In the genomic region with DNA sequence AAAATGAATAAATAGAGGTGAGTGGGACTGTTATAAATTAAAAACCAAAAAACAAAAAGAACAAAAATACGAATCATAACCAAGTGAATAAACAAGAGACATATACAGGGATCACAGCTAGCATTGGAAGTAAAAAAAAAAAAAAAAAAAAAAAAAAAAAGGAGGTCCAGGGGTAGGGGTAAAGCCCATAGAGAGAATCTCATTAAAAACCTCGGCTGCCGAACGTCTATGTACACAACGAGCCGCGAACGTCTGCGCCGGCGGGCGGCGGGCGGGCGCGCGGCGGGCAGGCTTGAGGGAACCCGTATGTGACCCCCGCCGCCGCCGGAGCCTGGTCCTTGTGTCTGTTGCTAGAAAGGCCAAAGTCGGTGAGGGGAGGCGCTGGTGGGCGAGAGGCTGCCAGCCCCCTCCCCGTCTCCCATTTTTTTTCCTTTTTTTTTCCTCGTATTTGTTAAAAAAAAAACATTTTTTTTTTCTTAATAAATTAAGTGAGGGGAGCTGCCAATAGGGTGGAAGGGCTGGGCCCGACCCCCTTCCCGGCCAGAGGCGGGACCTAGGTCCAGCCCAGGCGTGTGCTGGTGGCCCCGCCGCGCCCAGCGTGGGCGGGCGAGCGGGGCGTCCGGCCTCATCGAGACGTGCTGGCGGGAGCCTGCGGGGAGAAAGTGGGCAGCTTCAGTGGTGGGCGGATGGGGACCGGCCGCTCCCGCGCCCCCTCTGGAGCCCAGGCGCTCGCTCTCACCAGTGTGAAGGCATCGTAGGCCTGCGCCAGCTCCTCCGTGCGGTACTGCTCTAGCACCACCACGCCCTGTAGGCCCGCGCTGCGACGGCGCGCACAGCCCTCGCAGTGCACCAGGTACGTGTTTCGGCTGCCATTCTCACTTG, we compare ENCODE assay signal across 8 mouse cellular contexts. TPM values are rescaled to one million over a fixed set of nuclear protein-coding genes. Genes with fewer than 3 reads are reported as not detected.
DNase-seq lines count a peak whose midpoint lies in the region; ATAC-seq and TF ChIP-seq lines count a peak whose summit lies in the region.

No protein-coding gene starts in this region.

- H3K27me3 ChIP-seq in heart, adult 2 months (ENCODE audit: control insufficient read depth, insufficient read depth, low read length), result no peaks in the 10 kb centered on the region
- peaks cover 11% of the 10 kb centered on the region; the same call in 1 of the 2 replicates for H3K27me3 ChIP-seq in embryonic facial prominence, embryonic 13.5 days
- no peaks in the 10 kb centered on the region for H3K27me3 ChIP-seq in intestine, embryonic 16.5 days (replicated peaks; ENCODE audit: control insufficient read depth, insufficient read depth, low read length)

- no peak for TF ChIP-seq POLR2A in heart, adult 2 months (IDR thresholded peaks at IDR 0.05; ENCODE audit: insufficient read depth, low read depth, low read length)

- no peaks in the 10 kb centered on the region for H3K36me3 ChIP-seq in heart, adult 2 months (ENCODE audit: control insufficient read depth, insufficient read depth, low read length)
- H3K36me3 ChIP-seq in ES-E14 (ENCODE audit: control insufficient read depth, insufficient read depth, low read length, poor library complexity, severe bottlenecking), result peaks cover 23% of the 10 kb centered on the region; the same call in 1 of the 2 replicates
- H3K36me3 ChIP-seq in embryonic facial prominence, embryonic 13.5 days, result peaks cover 63% of the 10 kb centered on the region
- peaks cover 27% of the 10 kb centered on the region for H3K36me3 ChIP-seq in intestine, embryonic 16.5 days (ENCODE audit: control insufficient read depth, insufficient read depth, low read length)

- H3K27ac ChIP-seq in heart, adult 2 months, result peak overlapping the region; percentile 100
- H3K27ac ChIP-seq in ES-E14 (ENCODE audit: insufficient read depth, low read depth, low read length, poor library complexity, severe bottlenecking), result no peak overlapping the region
- no peak overlapping the region for H3K27ac ChIP-seq in embryonic facial prominence, embryonic 13.5 days
- no peak overlapping the region for H3K27ac ChIP-seq in intestine, embryonic 16.5 days (ENCODE audit: low read length)

- intact Hi-C loops in heart, adult 2 months (cut with DNase I), result loop anchor here (5.0 to 10.0 kb wide), 2 partner anchors 178 to 295 kb away; no protein-coding TSS in a partner anchor

- 45% methylated on average over 66 of the region's 66 CpGs for WGBS in heart, adult 2 months
- 28% methylated on average over 66 of the region's 66 CpGs for WGBS in embryonic facial prominence, embryonic 13.5 days
- WGBS in intestine, embryonic 16.5 days, result 43% methylated on average over 66 of the region's 66 CpGs

- peak overlapping the region; percentile 23; the same call in 1 of the 2 replicates for H3K9ac ChIP-seq in heart, adult 2 months (ENCODE audit: low read depth, low read length)
- H3K9ac ChIP-seq in ES-E14 (ENCODE audit: insufficient read depth, low read depth, low read length, poor library complexity, severe bottlenecking), result peak overlapping the region; percentile 64
- H3K9ac ChIP-seq in embryonic facial prominence, embryonic 13.5 days, result 0 out of 2 replicates have a peak overlapping the region, but pooled peaks have one; percentile 23
- peak overlapping the region; percentile 47; the same call in 1 of the 2 replicates for H3K9ac ChIP-seq in intestine, embryonic 16.5 days (ENCODE audit: low read depth, low read length)

- ATAC-seq in embryonic facial prominence, embryonic 13.5 days (ENCODE audit: insufficient number of reproducible peaks, insufficient read depth, low FRiP score, low TSS enrichment, low read depth), result no peak
- ATAC-seq in intestine, embryonic 16.5 days, result no peak
- ATAC-seq in frontal cortex, adult (ENCODE audit: low TSS enrichment), result no peak

- no peak for TF ChIP-seq CTCF in heart, adult 2 months (IDR thresholded peaks at IDR 0.05)

- in situ Hi-C loops in ES-E14 (cut with MboI; ENCODE audit: low sequenced_read_pairs in 2 of 2, unreplicated experiment in 2 of 2), result no loop called here

- no peaks in the 10 kb centered on the region for H3K79me2 ChIP-seq in heart, adult 2 months (replicated peaks; ENCODE audit: control insufficient read depth, insufficient read depth, low read length)

- no peaks in the 10 kb centered on the region for H3K9me3 ChIP-seq in ES-E14 (ENCODE audit: control insufficient read depth, insufficient read depth, low read depth, low read length)
- H3K9me3 ChIP-seq in embryonic facial prominence, embryonic 13.5 days, result no peaks in the 10 kb centered on the region
- H3K9me3 ChIP-seq in intestine, embryonic 16.5 days (ENCODE audit: control insufficient read depth, low read length), result no peaks in the 10 kb centered on the region

- peak; percentile 57 to 58 for DNase-seq in heart, adult 2 months
- no peak for DNase-seq in heart, adult 9 months (ENCODE audit: low spot score in 2 of 2)
- no peak for DNase-seq in ES-E14 (ENCODE audit: low read depth, low spot score)
- DNase-seq in retina, embryonic 14.5 days (ENCODE audit: low spot score), result peak; percentile 27
- no peak for DNase-seq in right cerebral cortex, postnatal 25 days

- no peak for TF ChIP-seq EP300 in heart, adult 2 months (IDR thresholded peaks at IDR 0.05; ENCODE audit: insufficient read depth, low read depth, low read length)

- peak overlapping the region; percentile 22 for H3K4me2 ChIP-seq in embryonic facial prominence, embryonic 13.5 days
- no peak overlapping the region for H3K4me2 ChIP-seq in intestine, embryonic 16.5 days (ENCODE audit: low read depth, low read length)

- peak overlapping the region; percentile 57 for H3K4me3 ChIP-seq in heart, adult 2 months
- H3K4me3 ChIP-seq in ES-E14 (ENCODE audit: insufficient read depth in 1 of 2, low read depth in 1 of 2, low read length in 2 of 2, poor library complexity in 1 of 2, severe bottlenecking in 1 of 2), result peak overlapping the region; percentile 67 to 80
- H3K4me3 ChIP-seq in embryonic facial prominence, embryonic 13.5 days, result peak overlapping the region; percentile 9; the same call in 1 of the 2 replicates
- no peak overlapping the region; the same call in 1 of the 2 replicates for H3K4me3 ChIP-seq in intestine, embryonic 16.5 days (ENCODE audit: low read length)

- H3K4me1 ChIP-seq in heart, adult 2 months (ENCODE audit: control insufficient read depth, insufficient read depth, low read length), result peaks cover 3% of the 10 kb centered on the region
- H3K4me1 ChIP-seq in ES-E14 (ENCODE audit: control insufficient read depth in 2 of 2, insufficient read depth in 2 of 2, low read length in 2 of 2, poor library complexity in 1 of 2), result peaks cover 0 to 13% of the 10 kb centered on the region in 2 experiments; a peak in 1 of 4 replicates
- peaks cover 48% of the 10 kb centered on the region for H3K4me1 ChIP-seq in embryonic facial prominence, embryonic 13.5 days
- H3K4me1 ChIP-seq in intestine, embryonic 16.5 days (ENCODE audit: control insufficient read depth, insufficient read depth, low read length), result peaks cover 36% of the 10 kb centered on the region

TF ChIP-seq in ES-E14, 5 proteins besides CTCF, POLR2A, EP300 and RAD21:
- peak; percentile 83 for TF ChIP-seq ZNF384 (IDR thresholded peaks at IDR 0.05; ENCODE audit: low read depth, low read length)
- no peak for TF ChIP-seq CHD2 (IDR thresholded peaks at IDR 0.05; ENCODE audit: low read depth, low read length)
- TF ChIP-seq MAFK (IDR thresholded peaks at IDR 0.05; ENCODE audit: insufficient read depth, low read depth, low read length), result no peak

RNA-seq across cellular contexts. Expression of a gene that starts 1.4 kb away (rescaled TPM):
- total RNA-seq in heart, adult 2 months (2021), result 10 to 100 TPM; 20.4 to 21.4 TPM
- polyA plus RNA-seq in heart, adult 2 months (2012; rRNA removed), result 61.4 and 66.4 TPM in 2 replicates
- 23.9 and 43.3 TPM in 2 replicates for total RNA-seq in ES-E14 (2012; rRNA removed)
- 13.2 and 16.4 TPM in 2 replicates for polyA plus RNA-seq in embryonic facial prominence, embryonic 13.5 days (2015; fragmentation: Nextera tagmentation; extraction: Ambion mirVana)
- 30.8 and 31.0 TPM in 2 replicates for polyA plus RNA-seq in intestine, embryonic 16.5 days (2015; fragmentation: Nextera tagmentation; extraction: Ambion mirVana)

RNA-seq across cellular contexts. Expression of a gene that starts 4.0 kb away (rescaled TPM):
- 10 to 100 TPM; 27.9 to 32.1 TPM for total RNA-seq in heart, adult 2 months (2021)
- 19.9 and 29.8 TPM in 2 replicates for polyA plus RNA-seq in heart, adult 2 months (2012; rRNA removed)
- 18.8 and 29.0 TPM in 2 replicates for total RNA-seq in ES-E14 (2012; rRNA removed)
- 43.4 and 46.5 TPM in 2 replicates for polyA plus RNA-seq in embryonic facial prominence, embryonic 13.5 days (2015; fragmentation: Nextera tagmentation; extraction: Ambion mirVana)
- polyA plus RNA-seq in intestine, embryonic 16.5 days (2015; fragmentation: Nextera tagmentation; extraction: Ambion mirVana), result 22.6 and 24.0 TPM in 2 replicates

RNA-seq across cellular contexts. Expression of a gene that starts 4.2 kb away (rescaled TPM):
- total RNA-seq in heart, adult 2 months (2021), result 100 to 1,000 TPM; 102 to 113 TPM
- polyA plus RNA-seq in heart, adult 2 months (2012; rRNA removed), result 128 and 145 TPM in 2 replicates
- total RNA-seq in ES-E14 (2012; rRNA removed), result 191 and 202 TPM in 2 replicates
- polyA plus RNA-seq in embryonic facial prominence, embryonic 13.5 days (2015; fragmentation: Nextera tagmentation; extraction: Ambion mirVana), result 145 and 150 TPM in 2 replicates
- 168 and 170 TPM in 2 replicates for polyA plus RNA-seq in intestine, embryonic 16.5 days (2015; fragmentation: Nextera tagmentation; extraction: Ambion mirVana)

RNA-seq across cellular contexts. Expression of a gene that starts 14.0 kb away (rescaled TPM):
- 10 to 100 TPM; 19.7 to 27.8 TPM for total RNA-seq in heart, adult 2 months (2021)
- 6.5 and 8.6 TPM in 2 replicates for polyA plus RNA-seq in heart, adult 2 months (2012; rRNA removed)
- 7.9 and 9.4 TPM in 2 replicates for total RNA-seq in ES-E14 (2012; rRNA removed)
- 41.3 and 43.1 TPM in 2 replicates for polyA plus RNA-seq in embryonic facial prominence, embryonic 13.5 days (2015; fragmentation: Nextera tagmentation; extraction: Ambion mirVana)
- polyA plus RNA-seq in intestine, embryonic 16.5 days (2015; fragmentation: Nextera tagmentation; extraction: Ambion mirVana), result 17.6 and 18.8 TPM in 2 replicates

RNA-seq across cellular contexts. Expression of a gene that starts 30.2 kb away (rescaled TPM):
- 10 to 100 TPM; 18.3 to 20.2 TPM for total RNA-seq in heart, adult 2 months (2021)
- 20.3 and 22.2 TPM in 2 replicates for polyA plus RNA-seq in heart, adult 2 months (2012; rRNA removed)
- 21.6 and 27.0 TPM in 2 replicates for total RNA-seq in ES-E14 (2012; rRNA removed)
- polyA plus RNA-seq in embryonic facial prominence, embryonic 13.5 days (2015; fragmentation: Nextera tagmentation; extraction: Ambion mirVana), result 135 and 142 TPM in 2 replicates
- polyA plus RNA-seq in intestine, embryonic 16.5 days (2015; fragmentation: Nextera tagmentation; extraction: Ambion mirVana), result 33.4 and 35.5 TPM in 2 replicates

Comparison
In these comparisons a context has a peak if more than half of its experiments do, and no peak if none do; other contexts are left out.
1. DNase-seq: peak in heart, adult 2 months (2 of 2) and retina, embryonic 14.5 days (single experiment); none in heart, adult 9 months (0 of 2), ES-E14 (single experiment) and right cerebral cortex, postnatal 25 days (single experiment).
2. Peak in every context shown above with its lines, with median percentiles within 50 percentile points of each other: H3K9ac ChIP-seq.